Mouse (Mus musculus) T-cell, adult 2 months (primary cell): Measurements from ENCODE around the gene 6030408B16Rik.
A peak's percentile ranks its signal among the peaks of the same experiment; 100 is the strongest.

Experiments
- DNase-seq: peaks from one replicate; pipeline ENCODE4 v3.0.0; 2022; ENCODE audit warnings: low spot score

Gene 6030408B16Rik

DNA sequence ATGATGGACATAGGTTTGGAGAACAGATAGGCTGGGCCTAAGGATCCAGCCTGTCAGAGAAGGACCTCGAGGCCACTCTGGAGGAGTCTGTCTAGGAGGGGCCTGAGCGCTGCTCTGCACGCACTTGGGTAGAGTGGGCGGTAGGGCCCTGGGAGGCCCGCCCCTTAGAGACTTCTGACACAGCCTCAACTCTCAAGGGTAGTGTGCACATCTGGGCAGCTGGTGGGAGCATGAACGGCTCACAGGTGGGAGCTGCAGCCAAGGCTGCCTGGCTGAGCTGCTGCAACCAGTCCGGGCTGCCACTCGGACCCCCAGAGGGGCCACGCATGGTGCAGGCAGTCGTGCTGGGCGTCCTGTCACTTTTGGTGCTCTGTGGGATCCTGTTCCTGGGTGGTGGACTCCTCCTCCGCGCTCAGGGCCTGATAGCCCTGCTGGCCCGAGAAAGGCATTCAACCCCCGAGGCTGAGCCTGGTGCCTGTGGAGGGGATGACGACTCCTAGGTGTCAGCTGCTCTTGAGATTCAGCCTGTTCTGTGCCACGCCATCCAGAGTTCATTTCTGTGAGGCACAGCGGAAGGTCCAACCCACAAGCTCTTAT, at the start of gene 6030408B16Rik:
6030408B16Rik (plus strand) TSS at position 188 of the 597 bp plus-strand sequence.
- DNase-seq = no peak

DNA sequence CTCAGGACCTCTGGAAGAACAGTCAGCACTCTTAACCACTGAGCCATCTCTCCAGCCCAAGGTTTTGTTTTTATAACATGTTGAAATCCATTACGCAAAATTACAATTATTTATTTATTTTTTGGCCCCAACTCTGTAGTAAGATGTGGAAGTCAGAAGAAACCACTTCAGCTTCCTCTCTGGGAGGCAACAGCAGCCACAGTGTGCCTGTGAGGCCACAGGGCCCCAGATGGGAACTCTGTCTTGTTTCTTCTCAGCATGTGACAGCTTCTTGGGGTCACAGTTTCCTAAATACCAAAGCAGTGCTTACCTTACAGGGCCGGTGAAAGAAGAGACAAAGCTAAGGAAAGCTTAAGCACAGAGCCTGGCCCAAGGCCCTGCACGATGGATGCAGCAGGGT, 49.0 kb upstream of the 6030408B16Rik start:
- no peak for DNase-seq

DNA sequence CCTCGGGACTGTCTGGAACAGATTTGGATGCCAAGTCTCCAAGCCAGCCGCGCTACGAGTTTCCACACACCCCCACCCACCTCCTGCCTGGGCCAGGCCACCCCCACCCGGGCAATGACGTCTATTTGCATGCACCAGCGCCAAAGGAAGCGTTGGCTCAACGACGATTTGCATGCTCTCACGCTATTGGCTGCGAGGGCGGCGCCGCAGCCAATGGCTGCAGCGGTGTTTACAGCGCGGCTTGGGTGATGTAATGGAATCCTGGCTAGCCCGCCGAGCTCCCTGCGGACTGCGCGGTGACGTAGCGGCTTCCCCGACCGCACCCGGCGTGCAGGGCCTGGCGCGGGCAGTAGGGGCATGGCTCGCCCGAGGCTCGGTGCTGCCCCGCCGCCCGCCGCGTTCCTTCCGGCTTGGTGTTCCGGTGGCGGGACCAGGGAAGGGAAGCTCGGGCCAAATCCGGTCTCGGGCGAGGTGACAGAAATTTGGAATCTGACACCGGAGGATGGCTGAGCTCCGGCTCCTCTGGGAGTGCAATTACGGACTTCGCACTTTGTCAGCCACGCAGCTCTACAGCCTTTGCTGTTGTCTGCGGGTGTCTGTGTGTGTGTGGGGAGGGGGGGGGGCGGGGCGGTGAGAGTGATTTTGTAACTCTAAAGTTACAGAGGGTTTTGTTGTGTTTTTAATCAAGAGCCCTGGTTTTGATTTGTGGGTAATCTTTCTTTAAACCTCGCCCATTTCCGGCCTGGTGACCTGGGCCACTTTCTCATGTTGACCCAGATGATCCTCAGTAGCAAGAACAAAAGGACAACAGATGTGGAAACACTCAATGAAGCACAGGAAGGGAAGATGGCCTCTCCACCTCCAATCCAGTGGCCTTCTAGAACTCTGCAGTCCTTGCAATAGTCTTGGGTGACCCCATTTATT, 46.5 kb upstream of the 6030408B16Rik start:
- DNase-seq = peak; percentile 98

- peak; percentile 32 for DNase-seq
Observed at GRCm38 (mm10) chr15:101247155-101247498, 45.9 kb upstream of the 6030408B16Rik start.

GRCm38 (mm10) chr15:101248029-101248710, 44.8 kb upstream of the 6030408B16Rik start:
- DNase-seq = no peak

DNA sequence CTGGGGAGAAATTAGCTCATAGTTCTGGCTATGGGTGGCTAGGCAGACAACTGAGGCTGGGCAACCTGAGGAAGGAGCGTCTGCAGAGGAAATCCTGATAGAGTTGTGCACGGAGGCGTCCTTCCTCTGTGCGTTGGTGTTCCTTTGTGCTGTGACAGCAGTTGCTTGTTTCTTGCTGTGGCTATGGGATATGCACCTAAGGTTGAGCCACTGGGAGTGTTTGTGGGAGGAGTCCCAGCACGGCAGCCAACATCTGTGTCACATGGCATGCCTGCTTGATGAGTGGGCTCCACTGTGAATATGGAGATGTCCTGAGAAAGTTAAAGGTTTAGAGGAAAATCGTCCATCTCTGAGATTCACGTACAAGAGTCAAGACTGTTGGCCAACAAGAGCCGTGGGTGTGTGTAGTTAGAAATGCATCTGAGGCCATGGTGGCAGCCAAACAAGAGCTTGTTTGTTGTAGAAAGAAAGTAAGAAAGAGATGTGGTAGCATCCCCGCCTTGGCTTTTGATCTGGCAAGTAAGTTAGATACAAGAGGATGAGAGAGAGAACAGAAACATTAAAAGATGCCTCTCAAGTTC, 42.7 kb upstream of the 6030408B16Rik start:
- DNase-seq = peak; percentile 37

DNA sequence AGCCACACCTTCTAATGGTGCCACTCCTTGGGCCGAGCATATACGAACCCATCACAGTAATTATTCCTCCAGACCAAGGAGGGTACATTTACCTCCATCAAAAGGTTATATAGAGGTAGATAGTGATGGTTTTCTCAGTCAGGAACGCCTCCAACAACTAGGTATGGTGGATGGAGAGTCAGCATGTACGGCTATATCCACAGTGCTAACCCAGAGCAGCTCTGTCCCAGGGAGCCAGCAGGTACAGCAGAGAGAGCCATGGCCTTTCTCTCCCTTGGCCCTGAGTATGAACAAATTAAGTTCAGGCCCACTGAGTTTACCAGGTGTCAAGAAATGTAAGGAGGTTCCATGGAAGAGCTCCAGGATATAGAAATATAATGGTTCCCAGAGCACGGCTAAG, 41.1 kb upstream of the 6030408B16Rik start:
- no peak for DNase-seq

DNA sequence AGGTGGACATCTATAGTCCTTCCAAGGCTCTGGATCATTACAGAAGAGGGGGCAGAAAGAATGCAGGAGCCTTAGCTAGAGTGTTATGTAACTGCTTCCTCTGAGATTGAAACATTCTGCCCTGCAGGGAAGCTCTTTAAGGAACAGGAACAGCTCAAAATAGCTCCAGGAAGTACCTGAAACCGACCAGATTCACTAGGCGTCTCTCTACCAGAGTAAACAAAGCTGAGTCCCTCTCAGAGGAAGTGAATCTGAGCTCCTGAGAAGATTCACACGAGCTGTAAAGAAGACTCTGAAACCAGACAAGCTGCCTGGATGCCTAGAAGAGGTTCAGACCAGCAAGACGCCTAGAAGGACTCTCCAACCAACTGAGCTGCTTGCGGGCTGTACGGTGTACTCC, 40.4 kb upstream of the 6030408B16Rik start:
- no peak for DNase-seq

DNA sequence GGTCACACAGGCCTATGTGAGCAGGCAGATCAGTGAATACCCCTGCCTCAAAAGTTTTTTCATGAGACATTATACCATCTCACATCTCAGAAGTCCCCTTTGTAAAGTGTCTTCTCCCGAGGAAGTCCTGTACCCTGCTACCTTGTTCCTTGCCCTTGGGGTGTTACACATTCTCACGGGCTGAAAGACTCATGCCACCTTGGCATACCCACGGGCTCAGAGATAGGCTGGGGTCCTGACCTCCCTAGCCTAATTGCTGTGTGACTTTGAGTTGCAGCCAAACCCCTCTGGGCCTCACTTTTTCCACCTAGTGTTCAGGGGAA, 39.5 kb upstream of the 6030408B16Rik start:
- DNase-seq = no peak

DNA sequence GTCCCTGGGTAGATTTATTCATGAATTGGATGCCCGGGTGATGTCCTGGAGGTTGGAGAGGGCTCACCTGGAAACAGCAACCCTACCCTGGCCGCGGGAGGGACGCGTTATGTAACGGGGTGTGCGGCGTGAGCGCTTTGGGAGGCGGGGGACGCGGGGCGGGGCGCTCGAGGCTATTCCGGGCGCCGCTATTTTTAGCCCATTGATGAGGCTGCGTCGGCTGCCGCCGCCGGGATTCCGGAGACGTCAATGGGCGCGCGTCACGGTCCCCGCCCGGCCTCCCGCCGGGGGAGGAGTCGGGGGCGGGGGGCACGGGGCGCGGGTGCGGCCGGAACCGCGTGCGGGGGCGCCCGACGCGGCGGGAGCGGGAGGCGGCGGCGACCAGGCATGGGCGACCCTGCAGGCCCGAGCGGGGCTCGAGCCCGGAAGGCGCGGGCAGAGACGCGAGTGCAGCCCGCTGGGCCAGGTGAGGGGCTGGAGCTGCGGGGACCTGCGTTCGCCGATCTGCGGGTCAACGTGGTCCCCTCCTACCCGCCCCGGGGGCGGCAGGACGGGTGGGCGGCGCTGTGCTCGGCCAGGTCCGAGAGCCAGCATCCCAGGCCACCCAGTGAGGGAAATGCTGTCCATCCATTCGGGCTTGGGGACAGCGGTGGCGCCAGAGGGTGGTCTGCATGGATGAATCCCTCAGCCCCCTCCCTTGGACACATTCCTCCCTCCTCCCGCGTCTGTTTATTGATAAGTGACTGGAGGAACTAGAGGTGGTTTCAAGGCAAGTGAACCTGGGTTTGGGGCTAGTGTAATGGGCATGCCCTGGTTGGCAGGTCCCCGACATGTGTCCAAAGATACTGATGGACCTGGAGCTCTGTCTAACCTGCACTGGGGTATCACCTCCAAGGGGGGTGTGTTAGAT, 38.9 kb upstream of the 6030408B16Rik start, which contains the start of gene Nr4a1:
Nr4a1 (plus strand) TSS at position 384 of the 910 bp plus-strand sequence.
- peak; percentile 82 for DNase-seq

- no peak for DNase-seq
Observed at GRCm38 (mm10) chr15:101255842-101256462, 37.1 kb upstream of the 6030408B16Rik start.

DNA sequence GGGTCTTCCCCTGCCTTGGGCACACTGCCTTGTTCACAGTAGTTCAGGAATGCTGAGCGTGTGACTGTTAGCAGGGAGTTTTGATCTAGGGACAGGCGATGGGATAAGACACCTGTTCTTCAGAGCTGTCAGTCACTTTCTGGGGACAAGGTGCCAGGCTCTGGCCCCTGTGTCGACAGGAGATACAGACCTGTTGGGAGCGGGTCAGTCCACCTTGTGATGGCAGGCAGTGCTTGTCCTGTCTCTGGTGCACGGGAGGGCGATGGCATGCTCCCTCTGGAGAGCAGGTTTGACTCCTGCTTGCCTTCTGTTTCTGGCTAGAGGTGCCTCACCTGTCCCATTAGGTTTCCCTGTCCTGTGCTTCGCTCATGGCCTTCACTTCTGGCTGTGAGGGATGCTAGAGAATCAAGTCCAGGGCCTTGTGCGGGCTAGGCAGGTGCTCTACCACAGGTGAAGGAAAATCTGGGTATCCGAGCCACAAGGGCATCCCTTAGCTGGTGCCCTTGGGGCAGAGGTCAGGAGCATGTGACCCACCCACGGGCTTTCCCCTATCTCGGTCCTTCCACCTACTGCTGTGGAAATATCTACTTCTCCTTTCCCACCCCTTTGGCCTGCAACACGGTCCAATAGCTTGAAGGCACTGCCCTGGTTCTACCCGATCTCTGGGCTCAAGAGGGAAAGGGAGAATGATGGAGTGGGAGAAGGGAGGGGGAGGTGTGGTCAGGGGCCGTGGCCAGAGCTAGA, 36.4 kb upstream of the 6030408B16Rik start:
- DNase-seq = no peak

DNA sequence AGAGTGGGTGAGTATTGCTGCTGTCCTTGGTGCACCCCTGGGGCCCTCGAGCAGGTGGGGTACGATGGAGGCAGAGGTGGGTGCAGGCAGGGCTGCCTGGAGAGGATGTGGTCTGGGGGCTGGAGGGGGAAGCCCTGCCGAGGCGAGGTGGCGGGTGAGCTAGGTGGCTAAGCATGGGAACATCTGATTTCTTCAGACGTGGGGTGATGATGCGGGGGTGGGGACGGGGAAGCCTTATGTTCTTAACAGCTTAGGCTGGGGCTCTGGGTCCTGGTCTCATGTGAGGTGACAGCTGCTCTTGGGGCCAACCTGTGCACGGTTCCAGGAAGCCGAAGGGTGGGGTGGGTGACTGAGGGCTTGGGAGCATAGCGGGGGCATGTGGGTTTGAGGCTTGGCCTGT, 34.6 kb upstream of the 6030408B16Rik start:
- peak; percentile 92 for DNase-seq

DNA sequence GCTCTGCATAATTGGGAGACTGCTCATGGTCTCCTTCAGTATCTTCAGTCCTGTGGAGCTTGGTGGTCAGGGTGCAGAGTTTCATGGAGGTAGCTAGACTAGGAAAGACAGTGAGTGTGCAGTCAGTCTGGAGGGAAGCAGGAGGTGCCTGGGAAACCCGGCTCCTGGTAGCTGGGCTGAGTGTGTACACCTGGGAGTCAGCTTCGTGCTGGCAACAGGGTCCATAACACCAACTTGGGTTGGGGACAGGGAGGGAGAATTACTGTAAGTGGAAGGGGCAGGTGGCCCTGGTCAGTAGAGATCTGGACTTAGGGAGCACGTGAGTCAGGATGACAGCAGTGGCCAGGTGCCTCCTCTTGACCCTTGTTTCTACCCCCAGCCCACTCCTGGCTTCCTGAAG, 33.1 kb upstream of the 6030408B16Rik start:
- DNase-seq = no peak

DNA sequence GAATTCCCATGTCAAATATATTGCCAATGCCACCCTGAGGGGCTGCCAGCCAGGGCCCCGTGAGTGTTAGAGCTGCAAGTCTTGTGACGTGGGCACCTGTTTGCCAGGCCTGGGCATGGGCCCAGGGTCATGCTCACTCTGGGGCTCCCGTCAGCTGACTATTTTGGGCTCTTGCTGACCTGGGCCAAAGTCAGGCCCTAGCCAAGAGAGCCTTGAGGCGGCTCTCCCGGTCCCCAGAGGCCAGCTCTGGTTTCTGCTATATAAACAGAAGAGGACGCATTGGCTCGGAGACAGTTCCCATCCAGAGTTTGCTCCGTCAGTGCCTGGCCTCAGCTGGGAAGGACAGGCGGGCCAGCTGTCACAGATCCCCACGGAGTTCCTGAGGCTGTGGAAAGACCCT, 32.6 kb upstream of the 6030408B16Rik start:
- DNase-seq = no peak

DNA sequence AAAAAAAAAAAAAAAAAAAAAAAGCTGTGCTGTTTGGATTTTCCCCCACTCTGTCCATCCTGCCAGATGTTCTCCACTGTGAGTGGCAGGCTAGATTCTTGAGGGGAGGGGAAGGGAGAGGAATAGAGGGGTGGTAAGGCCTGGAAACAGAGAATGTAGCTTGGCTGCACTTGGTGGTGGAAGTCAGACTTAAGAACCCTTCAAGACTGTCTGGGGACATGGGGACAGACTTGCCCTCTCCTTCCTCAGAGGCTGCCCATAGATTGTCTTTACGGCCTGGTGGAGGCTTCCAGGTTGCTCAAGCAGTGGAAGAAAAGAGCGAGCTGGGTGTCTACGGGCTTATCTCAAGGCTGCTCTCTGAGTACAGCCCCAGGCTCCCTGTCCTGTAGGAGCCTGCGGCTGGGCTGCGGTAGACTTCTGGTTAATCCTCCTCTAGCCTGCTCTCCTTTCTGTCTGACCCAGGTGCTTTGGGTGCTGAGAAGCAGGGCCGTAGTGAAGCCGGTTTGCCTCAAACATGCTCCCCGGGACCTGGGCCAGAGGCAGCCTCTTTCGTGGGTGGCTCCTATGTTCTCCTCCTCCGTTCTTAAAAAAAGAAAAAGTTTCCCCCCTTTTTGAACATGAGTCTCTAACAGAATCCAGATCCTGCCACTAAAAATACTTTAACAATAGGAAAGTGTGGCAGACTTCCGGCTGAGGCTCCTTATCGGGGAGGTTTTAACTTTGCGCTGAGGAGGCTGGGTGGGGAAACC, 32.0 kb upstream of the 6030408B16Rik start:
- no peak for DNase-seq

GRCm38 (mm10) chr15:101262502-101262901, 30.5 kb upstream of the 6030408B16Rik start:
- no peak for DNase-seq

GRCm38 (mm10) chr15:101266132-101266963, 26.7 kb upstream of the 6030408B16Rik start:
- DNase-seq = peak; percentile 99
